Mouse (Mus musculus): Measurements from ENCODE around the gene Fkbp9. TPM values are rescaled to one million over a fixed set of nuclear protein-coding genes. Genes with fewer than 3 reads are reported as not detected.

Fkbp9 gene
- total RNA-seq (2022): 100 to 1,000 TPM in 1 of 4 experiments, 10 to 100 TPM in 3; 72.5 to 109 (median 90.2) TPM

GRCm38 (mm10) chr6:56831697-56832406 lies at the start of gene Fkbp9:
Fkbp9 (plus strand) TSS chr6:56832059.
- peak; percentile 82 for DNase-seq

DNA sequence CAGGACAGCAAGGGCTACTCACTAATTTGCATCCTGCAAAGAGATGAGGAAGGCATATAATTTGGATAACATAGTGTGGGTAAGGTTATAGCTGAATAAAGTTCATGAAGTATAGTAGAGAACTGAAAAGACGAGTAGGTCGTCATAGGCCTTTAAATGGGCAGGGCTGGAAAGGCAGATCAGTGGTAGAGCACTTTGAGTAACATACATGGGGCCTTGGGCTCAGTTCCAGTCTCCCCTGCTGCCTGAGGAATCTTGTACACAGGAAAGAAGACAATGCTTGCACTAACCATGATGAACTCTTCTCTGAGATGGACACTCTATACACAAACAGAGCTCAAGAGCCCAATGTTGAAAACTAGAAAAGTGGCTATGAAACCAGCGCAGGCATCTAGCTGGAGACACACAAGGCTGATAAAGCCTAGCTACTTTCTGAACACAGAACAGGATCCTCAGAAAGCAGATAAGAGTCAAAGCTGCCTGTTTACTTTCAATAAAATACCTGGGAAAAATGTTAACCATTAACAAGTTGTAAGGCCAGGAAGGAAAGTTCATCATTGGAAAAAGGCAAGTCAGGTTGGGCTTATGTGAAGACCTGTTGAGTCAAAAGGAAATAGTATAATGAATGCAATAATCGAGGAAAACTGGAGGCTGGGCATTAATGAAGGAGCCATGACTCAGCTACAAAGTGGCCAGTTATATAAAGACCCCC lies 48.1 kb upstream of the Fkbp9 start:
- no peak for DNase-seq

GRCm38 (mm10) chr6:56785068-56785467 lies 46.8 kb upstream of the Fkbp9 start:
- DNase-seq: no peak

GRCm38 (mm10) chr6:56787668-56788067 lies 44.2 kb upstream of the Fkbp9 start:
- DNase-seq: no peak

- DNase-seq: no peak
Measured at GRCm38 (mm10) chr6:56789336-56789735, 42.5 kb upstream of the Fkbp9 start.

- no peak for DNase-seq
Measured at GRCm38 (mm10) chr6:56794834-56795233, 37.0 kb upstream of the Fkbp9 start.

GRCm38 (mm10) chr6:56796232-56796631 lies 35.6 kb upstream of the Fkbp9 start:
- no peak for DNase-seq

DNA sequence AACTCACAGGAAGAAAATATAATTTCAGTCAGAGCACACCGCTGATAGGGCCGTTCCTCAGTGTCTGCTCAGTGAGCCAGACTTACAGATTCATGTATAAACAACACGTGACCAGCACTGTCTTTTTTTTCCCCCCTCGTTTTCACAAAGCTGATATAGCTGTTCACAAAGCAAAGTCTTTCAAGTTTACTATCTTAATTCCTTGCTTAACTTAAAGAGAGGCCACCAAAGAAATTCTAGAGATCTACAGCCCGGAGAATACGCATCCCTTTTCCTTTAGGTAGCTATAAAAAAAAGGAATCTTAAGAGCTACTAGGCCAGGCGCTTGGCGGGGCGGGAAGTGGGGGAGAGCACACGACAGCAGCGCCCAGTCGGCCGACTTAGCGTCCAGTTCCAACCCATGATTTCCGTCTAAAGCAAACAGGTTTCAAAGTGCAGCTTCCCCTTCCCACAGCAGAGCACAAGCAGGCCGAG lies 35.2 kb upstream of the Fkbp9 start:
- no peak for DNase-seq

- peak; percentile 95 for DNase-seq
Measured at GRCm38 (mm10) chr6:56797311-56798151, 34.3 kb upstream of the Fkbp9 start, which contains the start of gene Kbtbd2. Kbtbd2 (minus strand) TSS chr6:56797813.

DNA sequence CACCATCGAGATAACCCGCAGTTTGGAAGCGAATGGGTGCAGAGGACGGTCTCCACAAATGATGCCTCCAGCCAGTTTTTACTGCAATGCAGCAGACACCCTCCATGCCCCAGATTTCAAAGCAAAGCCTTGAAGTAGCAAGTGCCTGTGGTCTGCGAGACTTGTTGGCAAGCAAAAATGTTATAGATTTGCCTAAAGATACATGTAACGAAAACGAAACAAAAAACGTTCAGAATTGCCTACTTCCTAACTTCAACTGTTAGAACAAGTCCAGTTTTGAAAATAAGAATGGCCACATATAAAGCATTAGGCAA lies 33.8 kb upstream of the Fkbp9 start:
- DNase-seq: no peak

DNA sequence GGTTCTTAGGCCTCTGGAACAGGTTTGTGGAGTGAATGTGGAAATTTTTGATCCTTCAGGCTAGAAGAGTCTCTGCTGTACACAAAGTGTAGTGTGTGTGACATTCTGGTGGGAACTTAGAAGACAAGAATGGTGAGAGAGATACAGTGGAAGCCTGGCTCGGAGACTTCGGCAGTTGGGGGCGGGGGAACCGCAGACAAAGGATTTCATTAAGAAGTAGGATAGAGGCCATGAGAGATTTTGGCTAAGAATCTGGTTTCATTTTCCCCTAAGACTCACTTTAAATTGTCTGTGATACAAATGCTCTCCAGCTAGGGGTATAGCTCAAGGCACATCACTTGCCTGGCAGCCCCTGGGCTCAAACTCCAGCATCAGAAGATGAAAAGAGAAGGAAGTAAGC lies 26.8 kb upstream of the Fkbp9 start:
- DNase-seq: no peak

DNA sequence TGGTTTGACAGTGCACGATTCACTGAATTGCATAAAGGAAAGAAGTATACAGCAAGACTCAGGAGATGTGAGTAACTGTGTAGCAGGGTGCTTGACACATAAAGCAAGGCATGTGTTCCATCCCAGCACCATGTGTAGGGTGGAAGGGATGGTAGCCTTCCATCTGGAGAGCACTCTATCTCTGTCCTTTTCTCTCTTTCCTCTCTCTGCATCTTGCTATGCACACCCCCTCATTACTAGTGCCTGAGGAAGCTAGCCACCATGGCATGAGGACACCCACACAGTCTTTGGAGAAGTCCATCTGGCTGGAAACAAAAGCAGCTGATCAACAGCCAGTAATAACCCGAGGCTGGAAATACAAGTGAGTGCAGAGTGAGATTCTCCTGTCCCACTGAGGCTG lies 25.7 kb upstream of the Fkbp9 start:
- DNase-seq: no peak

GRCm38 (mm10) chr6:56808656-56809055 lies 23.2 kb upstream of the Fkbp9 start:
- DNase-seq: peak; percentile 15

- no peak for DNase-seq
Measured at GRCm38 (mm10) chr6:56813332-56813731, 18.5 kb upstream of the Fkbp9 start.

- DNase-seq: no peak
Measured at GRCm38 (mm10) chr6:56818436-56819123, 13.3 kb upstream of the Fkbp9 start.

GRCm38 (mm10) chr6:56819124-56819487 lies 12.8 kb upstream of the Fkbp9 start:
- no peak for DNase-seq

DNA sequence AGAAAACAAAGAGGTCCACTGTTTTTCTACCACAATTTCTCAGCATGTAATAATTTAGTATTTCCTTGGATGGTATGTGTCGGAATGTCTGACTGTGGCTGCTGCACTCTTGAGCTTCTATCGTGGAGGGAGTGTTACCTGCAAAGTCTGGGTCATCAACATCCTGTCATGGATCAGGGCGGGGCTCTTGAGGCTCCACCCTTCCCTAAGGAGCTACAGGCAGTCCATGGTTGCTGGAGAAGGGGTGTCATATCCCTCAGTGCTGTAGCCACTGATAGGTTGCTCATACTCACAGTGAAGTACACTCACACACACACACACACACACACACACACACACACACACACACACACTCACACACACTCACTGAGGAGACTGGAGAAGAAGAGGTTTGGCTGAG lies 6.2 kb upstream of the Fkbp9 start:
- no peak for DNase-seq

- DNase-seq: peak; percentile 7
Measured at GRCm38 (mm10) chr6:56832407-56832796, 543 bp downstream of the Fkbp9 start.

DNA sequence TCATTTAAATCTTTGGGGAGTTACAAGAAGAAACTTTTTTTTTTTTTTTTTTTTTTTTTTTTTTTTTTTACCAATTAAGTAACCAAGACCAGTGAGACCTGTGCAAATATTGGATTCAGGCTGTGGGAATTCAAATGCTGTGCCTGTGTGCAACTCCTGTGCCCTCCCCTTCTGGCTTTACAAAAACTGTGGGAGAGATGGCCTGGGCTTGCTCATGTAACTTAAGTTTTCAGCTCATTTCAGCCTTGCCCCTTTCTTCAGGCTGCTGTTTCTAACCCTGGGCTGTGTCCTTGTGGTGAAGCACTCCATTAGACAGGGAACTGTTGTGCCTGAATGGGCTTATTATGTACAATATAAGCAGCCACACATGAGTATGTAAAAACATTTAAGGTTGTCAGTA lies 971 bp downstream of the Fkbp9 start:
- no peak for DNase-seq

- no peak for DNase-seq
Measured at GRCm38 (mm10) chr6:56834769-56835168, 2.9 kb downstream of the Fkbp9 start.

- no peak for DNase-seq
Measured at GRCm38 (mm10) chr6:56835532-56835931, 3.7 kb downstream of the Fkbp9 start.

- no peak for DNase-seq
Measured at GRCm38 (mm10) chr6:56837166-56837565, 5.3 kb downstream of the Fkbp9 start.

DNA sequence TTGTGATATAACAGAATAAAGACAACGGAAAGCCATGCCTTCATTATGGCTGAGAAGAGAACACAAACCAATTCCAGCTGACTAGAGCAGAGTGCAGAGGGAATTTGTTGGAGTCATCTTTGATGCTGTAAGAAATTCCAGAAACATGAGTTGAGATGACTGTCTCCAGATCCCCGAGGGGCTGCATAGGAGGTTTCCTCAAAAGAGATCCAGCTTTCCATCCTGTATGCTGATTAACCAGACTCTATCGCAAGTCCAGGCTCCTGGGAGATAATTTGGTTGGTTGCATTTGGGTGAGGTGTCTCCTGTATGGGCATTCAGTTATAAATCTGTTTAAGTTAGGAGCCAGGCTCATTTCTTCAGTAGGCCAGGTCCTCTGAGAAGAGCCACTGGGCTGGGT lies 5.8 kb downstream of the Fkbp9 start:
- DNase-seq: no peak
